ENCODE assay signal across 11 mouse cellular contexts in the genomic region with DNA sequence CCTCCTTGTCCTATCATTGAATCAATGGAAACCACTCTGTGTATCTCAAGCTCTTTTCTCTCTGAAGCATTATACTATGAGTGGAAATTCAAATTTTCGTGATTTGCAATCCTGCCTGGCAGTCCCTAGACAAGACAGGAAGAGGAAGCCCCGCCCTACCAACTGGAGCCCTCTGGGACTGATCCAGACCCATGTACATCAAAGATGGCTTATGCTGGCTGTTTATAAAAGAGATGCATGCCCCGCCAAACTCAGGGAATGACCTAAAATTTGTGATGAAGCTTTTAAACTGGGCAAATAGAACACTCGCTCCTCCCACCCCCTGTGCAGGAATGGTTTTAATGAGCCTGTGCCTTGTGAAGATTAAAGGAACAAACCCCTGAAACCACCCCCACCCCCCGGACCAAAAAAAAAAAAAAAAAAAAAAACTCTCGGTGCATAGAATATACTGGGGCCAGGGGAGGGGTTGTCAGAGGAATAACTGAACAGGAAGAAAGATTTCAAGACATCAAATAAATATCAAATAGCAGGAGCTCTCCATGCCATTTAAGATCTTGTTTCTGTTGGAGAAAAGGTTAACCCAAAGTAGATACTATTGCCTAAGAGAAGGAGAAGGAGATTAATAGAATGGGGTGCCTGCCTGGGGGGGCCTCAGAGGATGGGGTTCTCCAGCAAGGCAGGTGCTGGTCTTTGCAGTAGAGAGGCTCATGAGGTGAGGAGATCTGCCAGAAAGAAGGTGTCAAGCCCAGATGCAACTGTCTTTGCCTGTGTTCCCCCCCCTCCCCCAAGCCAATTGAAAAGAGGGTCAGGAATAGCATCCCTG.
DNase-seq lines count a peak whose midpoint lies in the region; ATAC-seq and TF ChIP-seq lines count a peak whose summit lies in the region.
"Had no signal": no experiment of that assay in that cellular context is flagged by ENCODE, and none has a peak within 500 bp of the region (broad histone marks: within the 10 kb centered on the region; RNA-seq: fewer than 3 reads in every experiment).

No protein-coding gene starts in this region.

- H3K27ac ChIP-seq in hindbrain, postnatal 0 days, result peak overlapping the region; percentile 37; the same call in 1 of the 2 replicates
- H3K27ac ChIP-seq in hindbrain, embryonic 10.5 days, result no peak overlapping the region; the same call in 1 of the 2 replicates
- peak overlapping the region; percentile 32; the same call in 1 of the 2 replicates for H3K27ac ChIP-seq in midbrain, postnatal 0 days (ENCODE audit: low read depth, low read length)
- H3K27ac ChIP-seq in intestine, embryonic 16.5 days (ENCODE audit: low read length), result no peak overlapping the region
- H3K27ac ChIP-seq: limb, embryonic 15.5 days; stomach, embryonic 15.5 days had no signal

- H3K4me3 ChIP-seq in hindbrain, postnatal 0 days (ENCODE audit: low read length), result no peak overlapping the region
- H3K4me3 ChIP-seq in hindbrain, embryonic 10.5 days, result no peak overlapping the region
- no peak overlapping the region for H3K4me3 ChIP-seq in midbrain, postnatal 0 days (ENCODE audit: low read depth, low read length)
- no peak overlapping the region for H3K4me3 ChIP-seq in intestine, embryonic 16.5 days (ENCODE audit: low read length)
- H3K4me3 ChIP-seq: limb, embryonic 15.5 days; myocyte; stomach, embryonic 15.5 days had no signal

- 49% methylated on average over 6 of the region's 6 CpGs for WGBS in hindbrain, postnatal 0 days
- 74% methylated on average over 6 of the region's 6 CpGs for WGBS in hindbrain, embryonic 10.5 days
- 41% methylated on average over 6 of the region's 6 CpGs for WGBS in midbrain, postnatal 0 days
- 67% methylated on average over 6 of the region's 6 CpGs for WGBS in intestine, embryonic 16.5 days

- H3K36me3 ChIP-seq in hindbrain, postnatal 0 days (ENCODE audit: insufficient read depth, low read length), result no peaks in the 10 kb centered on the region
- no peaks in the 10 kb centered on the region for H3K36me3 ChIP-seq in hindbrain, embryonic 10.5 days
- no peaks in the 10 kb centered on the region for H3K36me3 ChIP-seq in midbrain, postnatal 0 days (ENCODE audit: insufficient read depth, low read length)
- no peaks in the 10 kb centered on the region for H3K36me3 ChIP-seq in intestine, embryonic 16.5 days (ENCODE audit: control insufficient read depth, insufficient read depth, low read length)
- H3K36me3 ChIP-seq: limb, embryonic 15.5 days; stomach, embryonic 15.5 days had no signal

- TF ChIP-seq CTCF in hindbrain, postnatal 0 days (IDR thresholded peaks at IDR 0.05; ENCODE audit: low read depth), result no peak
- no peak for TF ChIP-seq CTCF in midbrain, postnatal 0 days (IDR thresholded peaks at IDR 0.05)

- H3K4me2 ChIP-seq in hindbrain, postnatal 0 days (ENCODE audit: low read depth, low read length), result no peak overlapping the region
- no peak overlapping the region for H3K4me2 ChIP-seq in midbrain, postnatal 0 days (ENCODE audit: low read depth, low read length, poor library complexity, severe bottlenecking)
- H3K4me2 ChIP-seq in intestine, embryonic 16.5 days (ENCODE audit: low read depth, low read length), result no peak overlapping the region
- H3K4me2 ChIP-seq: limb, embryonic 15.5 days; stomach, embryonic 15.5 days had no signal

- peak; percentile 54; the same call in 1 of the 2 replicates for ATAC-seq in hindbrain, postnatal 0 days
- ATAC-seq in midbrain, postnatal 0 days (ENCODE audit: low FRiP score), result peak; percentile 57; the same call in 1 of the 2 replicates
- no peak for ATAC-seq in intestine, embryonic 16.5 days

- H3K4me1 ChIP-seq in hindbrain, postnatal 0 days (ENCODE audit: insufficient read depth, low read length), result peaks cover 6% of the 10 kb centered on the region
- peaks cover 3% of the 10 kb centered on the region; the same call in 1 of the 2 replicates for H3K4me1 ChIP-seq in hindbrain, embryonic 10.5 days (replicated peaks)
- H3K4me1 ChIP-seq in midbrain, postnatal 0 days (ENCODE audit: insufficient read depth, low read length), result peaks cover 4% of the 10 kb centered on the region; the same call in 1 of the 2 replicates
- no peaks in the 10 kb centered on the region for H3K4me1 ChIP-seq in intestine, embryonic 16.5 days (ENCODE audit: control insufficient read depth, insufficient read depth, low read length)
- H3K4me1 ChIP-seq: stomach, embryonic 15.5 days had no signal

- no peaks in the 10 kb centered on the region for H3K9me3 ChIP-seq in hindbrain, postnatal 0 days (ENCODE audit: low read length)
- H3K9me3 ChIP-seq in hindbrain, embryonic 10.5 days, result no peaks in the 10 kb centered on the region
- H3K9me3 ChIP-seq in midbrain, postnatal 0 days (ENCODE audit: low read length), result no peaks in the 10 kb centered on the region
- no peaks in the 10 kb centered on the region for H3K9me3 ChIP-seq in intestine, embryonic 16.5 days (ENCODE audit: control insufficient read depth, low read length)
- H3K9me3 ChIP-seq: limb, embryonic 15.5 days; stomach, embryonic 15.5 days had no signal

- H3K9ac ChIP-seq in hindbrain, postnatal 0 days (replicated peaks; ENCODE audit: low read length), result no peak overlapping the region
- H3K9ac ChIP-seq in midbrain, postnatal 0 days (replicated peaks; ENCODE audit: low read length, poor library complexity, severe bottlenecking), result no peak overlapping the region
- no peak overlapping the region for H3K9ac ChIP-seq in intestine, embryonic 16.5 days (ENCODE audit: low read depth, low read length)
- H3K9ac ChIP-seq: limb, embryonic 15.5 days; stomach, embryonic 15.5 days had no signal

- no peaks in the 10 kb centered on the region for H3K27me3 ChIP-seq in hindbrain, postnatal 0 days (ENCODE audit: insufficient read depth, low read length)
- no peaks in the 10 kb centered on the region for H3K27me3 ChIP-seq in hindbrain, embryonic 10.5 days (ENCODE audit: insufficient read depth, poor library complexity, severe bottlenecking)
- no peaks in the 10 kb centered on the region for H3K27me3 ChIP-seq in midbrain, postnatal 0 days (ENCODE audit: insufficient read depth, low read length)
- H3K27me3 ChIP-seq in intestine, embryonic 16.5 days (replicated peaks; ENCODE audit: control insufficient read depth, insufficient read depth, low read length), result no peaks in the 10 kb centered on the region
- H3K27me3 ChIP-seq: limb, embryonic 15.5 days; stomach, embryonic 15.5 days had no signal

- DNase-seq in hindbrain, postnatal 0 days (ENCODE audit: low spot score), result peak; percentile 54
- DNase-seq in hindbrain, embryonic 10.5 days (ENCODE audit: low spot score), result no peak
- DNase-seq in cerebellum, postnatal 25 days, result peak; percentile 80 to 89
- DNase-seq in layer of hippocampus, adult 9-11 months, result peak; percentile 80
- DNase-seq in midbrain, postnatal 0 days (ENCODE audit: low spot score), result peak; percentile 62
- no peak for DNase-seq in heart, adult 18-20 months
- no peak for DNase-seq in heart, adult 11 months

Comparison
In these comparisons a context has a peak if more than half of its experiments do, and no peak if none do; other contexts are left out.
1. DNase-seq: peak in hindbrain, postnatal 0 days (single experiment), cerebellum, postnatal 25 days (2 of 2), layer of hippocampus, adult 9-11 months (single experiment) and midbrain, postnatal 0 days (single experiment); none in hindbrain, embryonic 10.5 days (single experiment), heart, adult 18-20 months (0 of 2) and heart, adult 11 months (single experiment).
2. H3K27ac ChIP-seq: peak in hindbrain, postnatal 0 days (single experiment) and midbrain, postnatal 0 days (single experiment); none in hindbrain, embryonic 10.5 days (single experiment) and intestine, embryonic 16.5 days (single experiment).